Mouse (Mus musculus) activated CD4-positive, CD25-positive, alpha-beta regulatory T cell, adult 9 weeks (primary cell): ENCODE results near the gene Tdgf1. TPM values are rescaled to one million over a fixed set of nuclear protein-coding genes. Genes with fewer than 3 reads are reported as not detected.

ENCODE experiments used
- polyA plus RNA-seq: library from polyadenylated mRNA; unstranded; fragments of 100-300 nt; shearing (Covaris generic); gene quantifications from one replicate; pipeline ENCODE4 v1.2.1, GENCODE M21; 2017

The Tdgf1 gene
- polyA plus RNA-seq, result 2.8 TPM

GRCm38 (mm10) chr9:110945926-110946325 lies at the start of gene Tdgf1:
Tdgf1 (minus strand) TSS chr9:110946158.

DNA sequence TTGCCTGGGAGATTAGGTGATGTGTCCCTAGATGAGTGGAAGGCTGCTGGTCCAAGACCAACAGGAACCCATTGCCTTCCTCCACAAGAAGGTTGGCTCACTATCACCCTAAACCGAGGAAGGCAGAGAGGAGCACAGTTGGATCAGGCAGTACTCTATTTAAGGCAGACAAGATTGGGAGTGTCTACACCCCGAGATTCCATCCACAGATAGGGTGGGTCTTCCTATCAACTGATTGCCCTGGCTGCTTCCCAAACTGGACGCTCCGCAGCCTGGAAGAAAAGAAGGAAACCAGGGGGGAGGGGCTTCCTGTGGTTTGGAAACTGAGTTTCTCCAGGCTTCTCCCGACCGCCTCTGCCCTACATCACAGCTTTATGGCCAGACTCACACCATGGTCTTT lies 44.2 kb upstream of the Tdgf1 start, which contains the start of gene Rtp3:
Gene Rtp3, minus strand, starts transcription at position 380 of the 400 bp plus-strand sequence.

DNA sequence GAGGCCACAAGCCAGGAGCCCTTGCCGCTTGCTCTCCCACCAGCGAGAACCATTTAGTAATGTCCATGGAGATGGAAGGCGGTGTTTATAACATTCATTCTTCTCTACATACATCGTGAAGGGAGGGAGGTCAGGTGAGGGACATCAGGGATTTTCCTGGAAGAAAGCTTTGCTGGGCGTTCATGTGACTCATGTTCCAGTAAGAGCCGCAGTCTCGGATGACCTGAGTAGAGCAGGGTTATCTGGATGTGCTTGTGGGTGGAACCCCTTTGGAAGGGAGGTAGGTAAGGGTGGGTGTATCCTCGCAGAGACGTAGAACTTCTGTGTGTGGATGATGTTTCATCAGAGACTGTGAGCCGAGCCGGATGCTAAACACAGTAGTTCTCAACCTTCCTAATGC lies 5.4 kb upstream of the Tdgf1 start, which contains the start of gene Lrrc2:
Gene Lrrc2, plus strand, starts transcription at position 149 of the 400 bp plus-strand sequence.

GRCm38 (mm10) chr9:110916786-110917185 lies 29.2 kb downstream of the Tdgf1 start, which contains the start of gene Fam240a:
Fam240a (minus strand) TSS chr9:110916861.

Other genes with a start within 250 kb of the Tdgf1 start
- gene Myl3, start 204.3 kb downstream of the Tdgf1 start, polyA plus RNA-seq, result not detected
- gene Pth1r, start 199.0 kb downstream of the Tdgf1 start, polyA plus RNA-seq, result not detected
- not detected for gene Prss42, start 148.0 kb downstream of the Tdgf1 start, polyA plus RNA-seq
- gene Prss44, start 132.2 kb downstream of the Tdgf1 start, polyA plus RNA-seq, result not detected
- gene Prss43, start 119.5 kb downstream of the Tdgf1 start, polyA plus RNA-seq, result not detected
- not detected for gene Prss45, start 111.6 kb downstream of the Tdgf1 start, polyA plus RNA-seq
- not detected for gene Prss46, start 101.7 kb downstream of the Tdgf1 start, polyA plus RNA-seq
- 0.32 TPM for gene Prss50, start 88.2 kb downstream of the Tdgf1 start, polyA plus RNA-seq
- 39.7 TPM for gene Als2cl, start 66.3 kb downstream of the Tdgf1 start, polyA plus RNA-seq
- 2.4 TPM for gene Tmie, start 66.0 kb downstream of the Tdgf1 start, polyA plus RNA-seq
- not detected for gene Fam240a, start 29.3 kb downstream of the Tdgf1 start, polyA plus RNA-seq
- 0.15 TPM for gene Lrrc2, start 5.4 kb upstream of the Tdgf1 start, polyA plus RNA-seq
- gene Rtp3, start 44.4 kb upstream of the Tdgf1 start, polyA plus RNA-seq, result not detected
- gene Ltf, start 73.1 kb upstream of the Tdgf1 start, polyA plus RNA-seq, result not detected
- gene Ccrl2, start 111.4 kb upstream of the Tdgf1 start, polyA plus RNA-seq, result 20.9 TPM
- gene Lrrfip2, start 171.4 kb upstream of the Tdgf1 start, polyA plus RNA-seq, result 8.3 TPM